Mouse (Mus musculus) left cerebral cortex, postnatal 25 days (tissue): ENCODE measurements around the gene Camk2b. TPM values are rescaled to one million over a fixed set of nuclear protein-coding genes. Genes with fewer than 3 reads are reported as not detected.
A peak's percentile ranks its signal among the peaks of the same experiment; 100 is the strongest.
"Not testable (repeated sequence)": the region's sequence is repeated elsewhere in the genome, so short reads cannot be mapped to it uniquely, and the experiment has no call there.

ENCODE experiments used
- DNase-seq, 2 experiments: peaks; one replicate each; pipeline ENCODE4 v3.0.0; 2022; ENCODE audit warnings: low spot score in 2 of 2, mixed read lengths in 1 of 2
- intact Hi-C: fragments of 180-260 bp; cut with DNase I; formaldehyde crosslinking; loops from one replicate; pipeline ENCODE4 v1.15.1; 2025
- total RNA-seq, 2 experiments: library from RNA; stranded (reverse); gene quantifications; 2 replicates each; pipeline ENCODE4 v1.2.3; 2021

Gene Camk2b
- total RNA-seq, 2 experiments from 2014 or later = 645 to 685 TPM

DNA sequence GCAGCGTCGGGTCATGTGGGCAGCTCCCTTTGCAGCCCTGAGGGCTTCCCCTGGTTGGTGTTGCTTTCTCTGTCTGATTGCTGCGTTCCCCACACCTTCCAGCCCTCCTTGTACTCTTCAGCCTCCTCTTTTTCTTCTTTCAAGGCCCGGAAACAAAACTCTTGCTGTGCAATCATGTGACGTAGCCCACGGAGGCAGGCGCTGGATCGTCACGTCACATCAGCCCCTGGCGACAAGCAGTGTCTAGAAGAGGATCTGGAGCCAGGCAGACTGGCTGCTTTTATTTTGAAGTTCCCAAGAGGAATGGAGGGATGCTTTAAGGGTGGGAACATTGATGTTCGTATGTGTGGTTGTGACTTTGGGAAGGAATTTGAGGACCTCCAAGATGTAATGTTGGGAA, 100.3 kb downstream of the Camk2b start:
- intact Hi-C loops = loop anchor here (10.0 kb wide), 1 partner anchor 299 kb away; the partner anchor contains the start of gene Ddx56
- DNase-seq = peak in 1 of 2 experiments; percentile 57

DNA sequence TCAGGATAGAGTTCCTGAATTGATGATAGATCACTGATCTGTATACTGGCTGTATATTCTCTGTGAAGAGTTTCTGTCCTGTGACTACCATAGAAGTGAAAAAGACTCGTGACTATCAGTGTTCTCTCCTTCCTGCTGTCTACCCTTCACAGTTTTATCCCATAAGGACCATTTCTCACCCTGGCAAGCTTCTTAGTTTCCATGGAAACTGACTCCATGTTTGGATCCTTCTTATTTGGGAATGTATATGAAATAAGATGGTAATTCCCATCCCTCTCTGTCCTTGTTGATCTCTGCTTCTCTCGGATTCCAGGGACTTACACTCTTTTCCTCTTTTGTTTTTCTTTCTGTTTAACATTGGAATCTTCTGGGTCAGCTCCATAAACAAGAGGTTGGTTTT, 106.1 kb downstream of the Camk2b start:
- intact Hi-C loops = loop anchor here (10.0 kb wide), 1 partner anchor 305 kb away; the partner anchor contains the start of gene Ddx56

DNA sequence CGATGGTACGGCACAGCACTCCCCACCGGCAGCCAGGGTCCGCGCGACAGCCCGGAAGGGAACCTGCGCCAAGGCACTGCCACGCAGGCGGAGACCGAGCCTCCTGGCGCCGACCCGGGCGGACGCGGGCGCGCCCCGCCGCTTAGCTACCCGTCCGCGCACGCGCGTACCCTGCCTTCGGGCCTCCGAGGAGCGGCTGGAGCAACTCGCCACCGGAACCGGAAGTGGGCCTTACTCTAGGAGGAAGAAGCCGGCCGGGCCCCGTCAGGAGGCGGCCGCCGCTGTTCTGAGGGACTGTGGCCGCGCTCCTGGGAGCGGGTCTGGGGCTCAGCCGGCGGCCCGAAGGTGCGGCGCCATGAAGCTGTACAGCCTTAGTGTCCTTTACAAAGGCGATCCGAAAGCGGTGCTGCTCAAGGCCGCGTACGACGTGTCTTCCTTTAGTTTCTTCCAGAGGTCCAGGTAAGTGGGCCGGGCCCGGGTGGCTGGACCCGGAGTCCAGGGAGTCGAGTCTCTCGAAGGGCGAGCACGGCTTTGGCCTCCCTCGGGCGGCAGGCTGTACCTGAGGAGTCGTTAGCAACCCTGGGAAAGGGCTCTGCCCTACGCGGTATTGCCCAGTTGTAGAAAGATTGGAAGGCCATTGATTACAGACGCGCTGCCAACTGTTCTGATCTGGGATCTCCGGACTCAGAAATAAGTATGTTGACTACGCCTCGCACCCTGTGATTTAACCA, 110.5 kb downstream of the Camk2b start, which contains the start of gene Ykt6:
Gene Ykt6, plus strand, starts transcription at position 148 of the 731 bp plus-strand sequence.
- intact Hi-C loops = loop anchor here (2.0 kb wide), 1 partner anchor 77 kb away; the partner anchor contains the start of gene Pold2
- DNase-seq = peak; percentile 95 to 97

More for the DNA sequence above, 106.1 kb downstream of the Camk2b start:
- peak in 1 of 2 experiments; percentile 91 for DNase-seq

DNA sequence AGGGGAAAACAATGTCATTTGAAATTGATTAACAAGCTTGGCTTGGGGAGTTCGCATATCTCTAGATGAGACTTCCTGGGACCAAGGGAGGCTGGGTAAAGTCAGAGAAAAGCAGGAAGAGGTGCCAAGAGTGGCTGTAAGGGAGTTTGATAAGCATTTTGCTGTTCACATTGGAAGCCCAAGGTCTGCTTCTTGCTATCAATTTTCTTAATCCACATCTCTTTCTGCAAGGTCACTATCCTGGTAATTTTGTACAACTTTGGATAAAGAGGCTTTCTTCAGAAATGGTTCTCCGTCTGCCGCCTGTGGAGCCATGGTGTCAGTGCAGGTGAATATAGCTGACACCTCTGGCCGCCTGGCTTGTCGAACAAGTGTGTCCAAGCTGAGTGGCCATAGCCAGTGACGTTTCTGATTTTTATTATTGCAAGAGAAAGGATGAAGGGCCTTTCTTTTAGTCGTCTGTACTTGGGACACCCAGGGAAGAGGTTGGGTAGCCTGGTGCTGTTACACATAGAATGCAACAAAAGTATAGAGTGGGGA, 111.1 kb downstream of the Camk2b start:
- intact Hi-C loops = loop anchor here (2.0 kb wide), 1 partner anchor 76 kb away; the partner anchor contains the start of gene Pold2
- peak in 1 of 2 experiments; percentile 53 for DNase-seq

DNA sequence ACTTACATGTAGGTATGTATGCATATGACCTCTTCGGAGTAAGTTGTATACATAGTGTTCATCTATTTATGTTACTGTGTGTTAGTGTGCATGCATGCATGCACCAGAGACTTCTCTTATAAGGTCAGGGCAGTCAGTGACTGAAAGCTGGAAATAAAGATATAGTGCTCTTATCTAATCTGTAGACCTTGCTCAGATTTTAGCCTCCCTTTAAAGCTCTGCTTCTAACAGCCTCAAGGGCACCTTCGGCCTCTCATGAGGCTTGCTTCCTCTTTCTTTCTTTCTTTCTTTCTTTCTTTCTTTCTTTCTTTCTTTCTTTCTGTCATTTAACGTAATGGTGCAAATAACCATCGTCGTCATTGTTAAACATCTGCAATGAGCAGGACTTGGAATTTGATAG, 111.7 kb downstream of the Camk2b start:
- DNase-seq = no peak
- intact Hi-C loops = loop anchor here (2.0 kb wide), 1 partner anchor 76 kb away; the partner anchor contains the start of gene Pold2

DNA sequence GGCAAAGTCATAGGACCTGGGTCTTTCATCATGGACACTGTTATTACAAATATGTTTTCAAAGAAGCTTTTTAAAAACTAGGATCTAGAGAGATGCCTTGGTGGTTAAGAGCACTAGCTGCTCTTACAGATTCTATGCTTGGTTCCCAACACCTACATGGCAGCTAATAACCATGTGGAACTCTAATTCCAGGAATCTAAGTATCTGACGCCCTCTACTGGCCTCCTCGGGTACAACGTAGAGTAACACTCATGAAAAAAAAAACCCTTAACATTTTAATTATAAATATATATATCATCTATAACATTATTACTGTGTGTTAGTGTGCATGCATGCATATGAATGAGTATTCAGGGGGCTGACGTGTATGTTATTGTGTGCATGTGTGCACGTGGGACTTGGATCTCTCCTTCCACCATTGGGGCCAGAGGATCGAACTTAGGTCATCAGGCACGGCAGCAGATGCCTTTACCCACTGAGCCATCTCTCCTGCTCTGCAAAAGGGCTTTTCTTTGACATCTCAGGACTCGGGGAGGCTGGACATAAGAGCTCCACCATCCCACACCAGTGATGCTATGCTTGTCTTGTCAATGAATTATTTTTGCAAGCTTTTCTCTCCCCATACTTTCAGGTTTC, 112.9 kb downstream of the Camk2b start:
- intact Hi-C loops = no loop called here
- DNase-seq = no peak

DNA sequence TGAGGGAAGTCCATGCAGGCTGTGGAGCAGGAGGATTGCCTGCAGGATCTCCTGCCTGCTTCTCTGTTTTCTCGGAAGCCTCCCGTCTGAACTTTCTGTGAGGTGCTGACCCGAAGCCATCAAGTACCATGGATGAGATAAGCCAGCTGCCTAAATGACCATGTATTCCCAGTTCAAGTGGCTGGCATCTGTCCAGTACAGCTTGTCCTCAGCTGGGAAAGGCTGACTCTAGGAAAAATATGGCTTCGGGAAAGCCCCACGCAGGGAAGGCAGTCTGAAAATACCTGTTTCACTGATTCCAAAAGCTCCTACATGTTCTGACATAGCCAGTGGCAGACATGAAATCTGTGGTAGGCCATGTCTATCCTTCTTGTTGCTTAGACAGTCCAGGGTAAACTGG, 113.7 kb downstream of the Camk2b start:
- DNase-seq = no peak
- intact Hi-C loops = no loop called here

DNA sequence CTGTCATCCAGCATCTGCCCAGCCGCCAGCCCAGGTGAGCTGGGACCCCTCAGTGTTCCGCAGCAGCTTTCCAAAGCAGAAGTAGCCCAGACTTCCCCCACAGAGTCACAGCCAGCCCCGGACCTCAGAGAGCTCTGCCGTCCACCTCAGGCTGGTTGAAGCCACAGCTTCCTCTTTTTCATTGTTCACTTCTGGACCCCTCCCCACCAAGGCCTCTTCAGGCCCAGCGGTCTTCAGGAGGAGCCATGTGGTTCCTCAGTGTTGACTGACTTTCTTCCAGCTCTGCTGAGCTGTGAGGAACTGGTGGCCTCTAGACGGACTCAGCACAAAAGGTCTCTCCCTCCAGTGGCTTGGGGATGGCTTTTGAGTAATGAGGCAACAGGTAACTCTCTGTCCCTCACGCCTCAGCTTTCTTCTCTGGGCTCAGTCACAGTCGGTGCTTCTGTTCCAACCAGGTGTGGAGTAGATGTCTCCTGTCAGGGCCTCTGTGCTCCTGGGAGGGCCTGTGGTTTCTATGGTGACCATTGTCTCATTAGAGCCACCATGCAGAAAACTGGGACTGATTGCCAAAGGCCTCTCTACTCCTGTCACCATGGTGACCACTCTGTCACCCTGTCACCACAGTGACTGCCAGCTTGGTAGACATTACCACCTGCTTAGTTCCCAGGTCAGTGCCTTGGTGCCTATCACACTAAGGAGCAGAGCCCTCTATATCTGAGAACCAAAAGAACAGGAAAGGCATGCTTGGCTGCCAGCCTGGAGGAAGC, 116.4 kb downstream of the Camk2b start, which contains the start of gene Gck:
Gene Gck, minus strand, starts transcription at position 496 of the 767 bp plus-strand sequence.
- peak; percentile 7 to 14 for DNase-seq
- intact Hi-C loops = no loop called here

DNA sequence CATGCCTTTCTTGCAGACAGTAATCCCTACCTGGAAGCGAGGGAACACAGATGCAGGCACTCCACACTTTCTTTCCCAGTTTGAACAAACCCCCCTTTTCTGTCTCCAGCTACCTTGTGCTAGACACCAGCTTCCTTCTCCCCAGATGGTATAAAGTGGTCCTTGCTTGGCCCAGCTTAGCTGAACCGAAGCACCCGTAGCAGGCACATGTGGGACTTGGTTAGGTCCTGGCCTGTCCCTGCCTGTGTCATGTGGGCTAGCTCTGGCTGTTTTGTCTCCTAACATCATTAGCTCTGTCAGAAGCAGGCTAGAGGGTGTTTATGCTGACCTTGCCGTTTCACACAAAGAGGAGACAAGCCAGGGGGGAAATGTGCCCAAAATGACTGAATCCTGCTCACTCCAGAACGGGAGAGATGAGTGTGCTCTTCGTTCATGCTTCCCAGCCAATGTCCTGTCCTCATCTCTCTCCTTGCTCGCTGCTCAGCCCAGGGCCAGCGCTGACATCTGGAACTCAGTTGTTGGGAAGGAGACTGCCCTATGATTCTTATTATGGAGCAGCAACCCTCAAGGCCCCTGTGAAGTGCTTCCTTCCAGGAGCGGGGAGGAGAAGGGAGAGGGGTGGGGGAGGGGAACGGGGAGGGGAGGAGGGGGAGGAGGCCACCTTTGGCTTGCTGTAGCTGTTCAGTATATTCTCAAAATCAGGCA, 117.5 kb downstream of the Camk2b start:
- intact Hi-C loops = no loop called here
- no peak for DNase-seq

DNA sequence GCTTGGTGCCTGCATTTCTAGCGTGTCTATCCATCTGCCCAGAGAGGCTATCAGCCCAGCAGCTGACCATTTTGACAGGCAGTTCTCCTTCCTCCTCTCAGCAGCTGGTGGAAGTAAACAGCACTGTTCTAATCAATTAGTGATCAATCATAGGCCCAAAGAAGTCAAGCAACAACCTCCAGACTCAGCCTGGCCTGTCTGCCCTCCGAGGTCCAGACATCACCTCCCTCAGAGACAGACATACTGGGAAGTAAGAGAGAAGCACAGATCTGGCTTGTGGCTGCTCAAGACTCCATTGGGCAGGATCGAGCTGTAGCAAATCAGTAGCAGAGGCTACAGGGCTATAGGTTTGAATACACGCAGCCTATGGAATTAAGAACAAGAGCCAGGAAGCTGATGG, 118.4 kb downstream of the Camk2b start:
- DNase-seq = no peak
- intact Hi-C loops = no loop called here

DNA sequence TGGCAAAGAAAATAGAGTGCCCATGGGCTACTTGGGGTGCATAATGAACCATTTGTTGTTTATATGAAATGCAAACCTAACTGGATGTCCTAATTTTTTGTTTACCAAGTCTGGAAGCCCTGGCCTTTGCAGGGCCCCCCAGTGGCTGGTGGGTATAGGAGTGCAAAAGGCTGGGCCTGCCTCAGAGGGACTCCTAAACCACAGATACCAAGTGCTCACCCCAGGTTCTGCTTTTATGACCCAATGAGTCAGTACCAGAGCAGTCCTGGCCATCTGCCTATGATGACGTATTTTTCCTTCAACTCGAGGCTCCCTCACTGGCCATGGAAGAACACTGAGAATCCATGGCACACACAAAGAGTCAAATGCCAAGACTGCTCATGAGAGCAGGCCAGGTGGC, 121.1 kb downstream of the Camk2b start:
- intact Hi-C loops = no loop called here
- no peak for DNase-seq

DNA sequence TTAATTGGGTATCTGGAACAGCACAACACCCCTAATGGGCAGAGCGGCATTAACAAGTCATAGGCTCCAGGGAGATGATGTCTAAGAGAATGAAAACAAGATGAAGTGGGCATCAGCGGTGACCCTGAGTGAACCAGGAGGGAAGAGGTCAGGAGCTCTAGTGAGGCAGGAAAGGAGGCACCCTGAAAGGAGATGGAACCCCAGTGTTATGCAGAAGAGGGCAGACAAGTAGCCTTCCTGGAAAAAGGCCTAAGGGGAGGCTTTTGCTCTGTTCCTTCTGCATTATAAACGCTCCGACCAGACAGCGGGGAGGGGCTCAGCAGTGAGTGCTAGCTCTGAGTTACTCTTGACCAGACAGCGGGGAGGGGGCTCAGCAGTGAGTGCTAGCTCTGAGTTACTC, 123.2 kb downstream of the Camk2b start:
- intact Hi-C loops = no loop called here
- no peak for DNase-seq

DNA sequence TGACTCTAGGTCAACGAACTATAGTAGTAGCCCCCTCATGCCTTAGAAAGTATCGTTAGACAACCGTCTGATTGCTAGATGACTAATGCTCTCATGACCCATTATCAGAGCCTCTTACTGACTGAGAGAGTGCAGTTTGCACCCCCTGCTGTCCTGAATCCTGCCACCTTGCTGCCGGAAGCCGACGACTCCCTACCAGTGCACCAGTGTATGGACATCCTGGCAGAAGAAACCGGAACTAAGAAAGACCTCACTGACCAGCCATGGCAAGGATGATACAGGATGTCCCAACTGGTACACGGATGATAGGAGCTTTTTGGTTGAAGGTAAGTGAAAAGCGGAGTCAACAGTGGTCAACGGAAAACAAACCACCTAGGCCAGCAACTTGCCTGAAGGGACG, 131.6 kb downstream of the Camk2b start:
- intact Hi-C loops, DNase-seq: not testable (repeated sequence)

DNA sequence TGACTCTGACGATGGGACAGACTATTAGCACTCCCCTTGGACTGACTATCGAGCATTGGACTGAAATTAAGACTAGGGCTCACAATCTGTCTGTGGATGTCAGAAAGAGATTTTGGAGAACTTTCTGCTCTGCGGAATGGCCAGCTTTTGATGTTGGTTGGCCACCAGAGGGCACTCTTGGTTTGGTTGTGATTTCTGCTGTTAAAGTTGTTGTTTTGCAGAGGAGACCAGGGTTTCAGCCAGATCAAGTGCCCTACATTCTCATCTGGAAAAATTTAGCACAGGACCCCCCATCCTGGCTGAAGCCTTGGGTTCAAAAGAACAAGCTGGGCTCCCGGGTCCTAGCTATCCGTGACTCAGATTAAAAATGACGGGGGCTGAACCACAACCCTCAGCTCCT, 134.2 kb downstream of the Camk2b start:
- DNase-seq, intact Hi-C loops: not testable (repeated sequence)

DNA sequence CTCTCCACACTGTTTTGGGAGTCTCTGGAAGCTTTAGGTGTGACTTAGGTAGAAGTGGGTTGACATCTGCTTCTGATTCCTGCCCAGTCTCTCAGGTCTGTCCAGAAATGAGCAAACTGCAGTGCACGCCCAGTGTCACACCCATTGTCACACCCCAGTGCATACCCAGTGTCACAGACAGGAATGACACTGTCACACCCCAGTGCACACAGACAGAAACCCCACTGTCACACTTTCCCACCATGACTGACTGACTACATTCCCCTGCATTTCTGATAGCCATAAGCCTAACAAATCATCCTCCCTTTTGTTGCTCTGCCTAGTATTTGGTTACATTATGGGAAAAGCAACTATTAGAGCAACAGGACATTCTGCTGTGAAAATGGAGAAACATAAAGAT, 135.6 kb downstream of the Camk2b start:
- no peak for DNase-seq
- intact Hi-C loops = no loop called here

DNA sequence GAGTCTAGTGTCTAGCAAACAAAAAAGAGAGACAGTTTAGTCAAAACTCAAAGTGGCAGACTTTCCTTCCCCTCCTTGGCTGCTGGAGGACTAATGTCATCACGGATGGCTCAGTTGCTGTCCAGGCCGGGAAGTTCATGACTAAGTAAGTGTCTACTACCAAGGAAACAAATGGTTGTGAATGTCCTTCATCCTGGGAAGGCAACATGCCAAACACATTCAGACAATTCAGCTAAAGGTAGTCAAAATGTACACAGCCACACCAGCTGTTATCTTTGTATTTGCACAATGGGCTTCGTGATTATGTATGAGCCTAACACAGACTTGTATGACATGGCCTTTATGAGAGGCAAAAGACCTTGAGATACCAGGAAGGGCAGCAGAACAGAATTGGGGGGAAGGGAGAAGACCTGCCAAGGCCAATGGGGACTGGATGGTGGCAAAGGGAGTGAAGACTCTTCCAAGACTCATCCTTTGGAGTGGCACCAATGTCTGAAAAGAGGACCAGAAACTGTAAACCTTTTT, 139.4 kb downstream of the Camk2b start:
- intact Hi-C loops = no loop called here
- no peak for DNase-seq

DNA sequence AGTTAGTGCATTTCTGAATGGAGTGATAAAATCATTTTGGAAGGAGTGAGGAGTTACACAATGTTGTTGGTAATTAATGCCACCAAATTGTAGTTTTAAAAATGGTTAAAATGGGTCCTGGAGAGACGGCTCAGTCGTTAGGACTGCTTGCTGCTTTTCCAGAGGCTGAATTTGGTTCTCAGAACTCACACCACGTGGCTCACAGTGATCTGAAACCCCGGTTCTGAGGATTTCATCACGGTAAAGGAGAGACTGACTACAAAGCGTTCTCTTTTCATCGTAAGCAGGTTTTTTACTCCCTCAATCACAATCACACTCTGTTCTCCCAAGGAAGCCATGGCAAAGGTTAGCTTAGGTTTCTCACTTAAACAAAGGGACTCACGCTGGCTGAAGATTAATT, 141.5 kb downstream of the Camk2b start:
- DNase-seq = no peak
- intact Hi-C loops = no loop called here

DNA sequence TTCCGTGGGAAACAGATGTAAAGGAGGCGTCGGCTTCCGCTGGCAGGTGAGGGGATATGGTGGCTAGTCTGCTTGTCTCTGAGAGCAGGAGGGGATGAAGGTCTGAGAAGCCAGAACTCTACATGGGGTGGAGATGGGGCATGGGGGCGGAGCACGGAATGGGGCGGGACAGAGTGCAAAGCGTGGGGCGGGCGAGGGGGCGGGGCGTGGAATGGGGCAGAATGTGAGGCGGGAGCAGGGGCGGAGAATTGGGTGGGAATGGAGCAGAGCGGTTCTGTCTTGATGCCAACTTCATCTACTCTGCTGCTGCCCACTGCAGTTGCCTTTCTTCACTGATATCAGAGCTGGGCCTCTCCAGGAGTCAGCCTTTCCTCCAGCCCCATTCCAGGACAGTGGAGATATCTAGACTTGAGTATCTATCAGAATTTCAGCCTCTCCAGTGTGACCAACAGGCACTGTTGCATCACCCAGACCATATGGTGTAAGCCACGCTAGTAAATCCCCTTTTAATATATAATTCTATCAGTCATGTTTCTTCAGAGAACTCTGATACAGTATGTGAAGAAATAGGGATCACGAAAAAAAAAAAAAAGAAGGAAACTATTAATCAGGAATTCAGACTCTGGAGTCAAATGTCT, 145.7 kb downstream of the Camk2b start:
- no peak for DNase-seq
- intact Hi-C loops = no loop called here
